Mouse (Mus musculus): ENCODE measurements around the gene Cryzl1. TPM values are rescaled to one million over a fixed set of nuclear protein-coding genes. Genes with fewer than 3 reads are reported as not detected.
A peak's percentile ranks its signal among the peaks of the same experiment; 100 is the strongest.
"Not testable (repeated sequence)": the region's sequence is repeated elsewhere in the genome, so short reads cannot be mapped to it uniquely, and the experiment has no call there.

Gene Cryzl1
- polyA plus RNA-seq, 1 experiment from 2014 or later, result 73.6 TPM

DNA sequence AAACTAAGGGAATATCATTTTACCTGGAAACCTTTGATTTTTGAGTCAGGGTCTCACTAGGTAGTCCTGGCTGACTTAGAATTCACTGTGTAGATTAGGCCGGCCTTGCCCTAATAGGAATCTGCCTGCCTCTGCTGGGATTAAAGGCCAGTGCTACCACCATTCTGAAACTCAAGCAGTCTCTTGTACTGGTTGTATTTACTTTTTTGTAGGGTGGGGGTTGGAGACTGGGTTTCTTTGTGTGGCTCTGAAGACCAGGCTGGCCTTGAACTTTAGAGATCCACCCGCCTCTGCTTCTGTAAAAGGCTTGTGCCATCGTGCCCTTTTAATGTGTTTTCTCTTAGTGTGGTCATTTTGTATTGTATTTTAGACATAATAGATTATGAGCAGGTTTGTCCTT, 79.5 kb downstream of the Cryzl1 start:
- H3K4me2 ChIP-seq (ENCODE audit: low read depth, low read length, severe bottlenecking), result peak overlapping the region; percentile 41
- WGBS, result 67% methylated on average over 3 of the region's 3 CpGs
- no peak overlapping the region; the same call in 1 of the 2 replicates for H3K9ac ChIP-seq (ENCODE audit: low read length)
- peaks cover 10% of the 10 kb centered on the region; the same call in 1 of the 2 replicates for H3K36me3 ChIP-seq (ENCODE audit: control insufficient read depth, insufficient read depth, low read length)
- H3K4me1 ChIP-seq (replicated peaks; ENCODE audit: control insufficient read depth, insufficient read depth, low read length), result no peaks in the 10 kb centered on the region
- H3K27ac ChIP-seq (ENCODE audit: low read depth, low read length), result no peak overlapping the region
- no peak for ATAC-seq (replicated peaks; ENCODE audit: low FRiP score)
- H3K27me3 ChIP-seq (ENCODE audit: control insufficient read depth, insufficient read depth, low read length), result no peaks in the 10 kb centered on the region
- no peak for DNase-seq (ENCODE audit: low spot score)
- H3K9me3 ChIP-seq (ENCODE audit: control insufficient read depth, low read length), result no peaks in the 10 kb centered on the region
- H3K4me3 ChIP-seq (ENCODE audit: low read depth, low read length), result peak overlapping the region; percentile 67

DNA sequence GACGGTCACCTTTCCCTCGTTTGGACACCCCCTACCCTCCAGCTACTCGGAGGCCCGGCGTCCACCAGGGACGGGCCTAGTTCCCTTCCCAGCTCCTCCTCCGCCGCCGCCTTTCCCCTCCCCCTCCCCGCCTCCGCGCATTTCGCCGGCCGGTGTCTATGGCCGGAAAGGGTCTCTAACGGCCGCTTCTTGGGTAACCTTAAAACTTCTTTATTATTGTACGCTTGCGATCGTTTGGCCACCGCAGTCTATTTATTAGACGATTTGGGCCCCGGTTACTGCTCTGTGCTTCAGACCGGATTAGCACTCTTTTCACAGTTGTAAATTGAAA, 80.6 kb downstream of the Cryzl1 start:
- DNase-seq (ENCODE audit: low spot score) (peak; percentile 90), ATAC-seq (replicated peaks; ENCODE audit: low FRiP score) (peak; percentile 77)
- peak overlapping the region; percentile 89; the same call in 1 of the 2 replicates for H3K27ac ChIP-seq (ENCODE audit: low read depth, low read length)
- peak overlapping the region; percentile 67 for H3K4me3 ChIP-seq (ENCODE audit: low read depth, low read length)
- H3K4me1 ChIP-seq (replicated peaks; ENCODE audit: control insufficient read depth, insufficient read depth, low read length), result no peaks in the 10 kb centered on the region
- WGBS, result under 1% methylated on average over 25 of the region's 25 CpGs
- no peaks in the 10 kb centered on the region for H3K27me3 ChIP-seq (ENCODE audit: control insufficient read depth, insufficient read depth, low read length)
- H3K9ac ChIP-seq (ENCODE audit: low read length), result peak overlapping the region; percentile 84
- peaks cover 8% of the 10 kb centered on the region; the same call in 1 of the 2 replicates for H3K36me3 ChIP-seq (ENCODE audit: control insufficient read depth, insufficient read depth, low read length)
- H3K9me3 ChIP-seq (ENCODE audit: control insufficient read depth, low read length), result no peaks in the 10 kb centered on the region
- H3K4me2 ChIP-seq (ENCODE audit: low read depth, low read length, severe bottlenecking), result peak overlapping the region; percentile 41

GRCm38 (mm10) chr16:91647461-91648219, 81.1 kb downstream of the Cryzl1 start, which contains the start of gene Son:
Gene Son, plus strand, starts transcription at chr16:91647506.
- Histone ChIP-seq H3K36me3 (ENCODE audit: control insufficient read depth, insufficient read depth, low read length) (peaks cover 8% of the 10 kb centered on the region; the same call in 1 of the 2 replicates), H3K4me1 (replicated peaks; ENCODE audit: control insufficient read depth, insufficient read depth, low read length) (no peaks in the 10 kb centered on the region), H3K4me3 (ENCODE audit: low read depth, low read length) (peak within 1 kb of the TSS; percentile 67), H3K27ac (ENCODE audit: low read depth, low read length) (peak within 1 kb of the TSS; percentile 95), H3K4me2 (ENCODE audit: low read depth, low read length, severe bottlenecking) (peak within 1 kb of the TSS; percentile 99), H3K9me3 (ENCODE audit: control insufficient read depth, low read length) (no peaks in the 10 kb centered on the region), H3K27me3 (ENCODE audit: control insufficient read depth, insufficient read depth, low read length) (no peaks in the 10 kb centered on the region), H3K9ac (ENCODE audit: low read length) (peak within 1 kb of the TSS; percentile 84)
- DNase-seq (ENCODE audit: low spot score) (peak; percentile 98), ATAC-seq (replicated peaks; ENCODE audit: low FRiP score) (peak; percentile 96)
- under 1% methylated on average over 69 of the region's 70 CpGs for WGBS

DNA sequence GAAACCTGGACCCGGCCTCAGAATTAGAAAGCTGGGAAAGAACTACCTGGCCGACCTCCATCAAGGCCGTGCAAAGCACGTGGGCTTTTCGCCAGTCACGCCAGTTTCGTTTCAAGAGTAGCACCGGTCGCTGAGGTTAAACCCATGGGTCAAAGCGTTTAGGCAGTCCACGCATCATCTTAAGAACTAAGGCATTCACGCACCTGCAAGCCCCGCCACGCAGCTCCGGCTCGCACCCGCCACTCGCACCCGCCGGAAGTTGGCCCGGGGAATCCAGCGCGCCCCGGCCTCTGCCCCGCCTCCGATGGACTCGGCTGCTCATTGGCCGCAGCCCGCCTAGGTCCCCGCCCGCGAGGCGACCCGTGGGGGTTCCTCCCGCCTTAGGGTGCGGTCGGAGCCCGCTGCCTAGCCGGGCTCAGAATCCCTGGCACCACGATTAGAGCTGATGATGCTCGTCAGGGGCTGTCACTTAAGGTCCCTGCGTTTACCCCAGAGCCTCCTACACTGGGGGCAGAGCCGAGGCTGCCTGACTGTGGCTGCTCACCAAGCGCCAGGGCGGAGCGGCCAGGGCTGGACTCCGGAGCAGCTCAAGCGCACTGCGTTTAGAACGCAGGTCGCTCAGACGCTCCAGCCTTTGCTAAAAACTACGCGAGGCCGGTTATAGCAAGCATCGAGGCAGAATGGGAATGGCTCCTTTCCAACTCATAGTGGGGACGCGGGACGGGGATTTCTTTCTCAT, 81.9 kb downstream of the Cryzl1 start, which contains the start of gene Gart:
TSS of gene Gart (minus strand) at position 272 of the 739 bp plus-strand sequence.
- under 1% methylated on average over 59 of the region's 59 CpGs for WGBS
- Histone ChIP-seq H3K4me1 (replicated peaks; ENCODE audit: control insufficient read depth, insufficient read depth, low read length) (no peaks in the 10 kb centered on the region), H3K36me3 (ENCODE audit: control insufficient read depth, insufficient read depth, low read length) (peaks cover 4% of the 10 kb centered on the region; the same call in 1 of the 2 replicates), H3K4me3 (ENCODE audit: low read depth, low read length) (peak within 1 kb of the TSS; percentile 67), H3K9me3 (ENCODE audit: control insufficient read depth, low read length) (no peaks in the 10 kb centered on the region), H3K4me2 (ENCODE audit: low read depth, low read length, severe bottlenecking) (peak within 1 kb of the TSS; percentile 99), H3K27ac (ENCODE audit: low read depth, low read length) (peak within 1 kb of the TSS; percentile 95), H3K9ac (ENCODE audit: low read length) (peak within 1 kb of the TSS; percentile 84), H3K27me3 (ENCODE audit: control insufficient read depth, insufficient read depth, low read length) (no peaks in the 10 kb centered on the region)
- ATAC-seq (replicated peaks; ENCODE audit: low FRiP score) (peak; percentile 91), DNase-seq (ENCODE audit: low spot score) (peak; percentile 96)

- Histone ChIP-seq H3K27ac (ENCODE audit: low read depth, low read length) (no peak overlapping the region; the same call in 1 of the 2 replicates), H3K9ac (ENCODE audit: low read length) (peak overlapping the region; percentile 58), H3K36me3 (ENCODE audit: control insufficient read depth, insufficient read depth, low read length) (peaks cover 2% of the 10 kb centered on the region; the same call in 1 of the 2 replicates), H3K4me2 (ENCODE audit: low read depth, low read length, severe bottlenecking) (peak overlapping the region; percentile 99), H3K4me1 (replicated peaks; ENCODE audit: control insufficient read depth, insufficient read depth, low read length) (no peaks in the 10 kb centered on the region), H3K9me3 (ENCODE audit: control insufficient read depth, low read length) (no peaks in the 10 kb centered on the region), H3K4me3 (ENCODE audit: low read depth, low read length) (peak overlapping the region; percentile 67), H3K27me3 (ENCODE audit: control insufficient read depth, insufficient read depth, low read length) (no peaks in the 10 kb centered on the region)
- WGBS, result 2% methylated on average over 11 of the region's 11 CpGs
- no peak for DNase-seq (ENCODE audit: low spot score)
- ATAC-seq (replicated peaks; ENCODE audit: low FRiP score), result no peak
Measured at GRCm38 (mm10) chr16:91645995-91646602, 82.7 kb downstream of the Cryzl1 start.

GRCm38 (mm10) chr16:91645420-91645819, 83.4 kb downstream of the Cryzl1 start:
- not testable (repeated sequence) for H3K9me3 ChIP-seq (ENCODE audit: control insufficient read depth, low read length); H3K4me3 ChIP-seq (ENCODE audit: low read depth, low read length); ATAC-seq (replicated peaks; ENCODE audit: low FRiP score); H3K27me3 ChIP-seq (ENCODE audit: control insufficient read depth, insufficient read depth, low read length); H3K9ac ChIP-seq (ENCODE audit: low read length); H3K4me1 ChIP-seq (replicated peaks; ENCODE audit: control insufficient read depth, insufficient read depth, low read length); DNase-seq (ENCODE audit: low spot score); H3K4me2 ChIP-seq (ENCODE audit: low read depth, low read length, severe bottlenecking); H3K27ac ChIP-seq (ENCODE audit: low read depth, low read length); H3K36me3 ChIP-seq (ENCODE audit: control insufficient read depth, insufficient read depth, low read length)
- WGBS, result no CpG with 5 or more reads among the region's 2 CpGs

DNA sequence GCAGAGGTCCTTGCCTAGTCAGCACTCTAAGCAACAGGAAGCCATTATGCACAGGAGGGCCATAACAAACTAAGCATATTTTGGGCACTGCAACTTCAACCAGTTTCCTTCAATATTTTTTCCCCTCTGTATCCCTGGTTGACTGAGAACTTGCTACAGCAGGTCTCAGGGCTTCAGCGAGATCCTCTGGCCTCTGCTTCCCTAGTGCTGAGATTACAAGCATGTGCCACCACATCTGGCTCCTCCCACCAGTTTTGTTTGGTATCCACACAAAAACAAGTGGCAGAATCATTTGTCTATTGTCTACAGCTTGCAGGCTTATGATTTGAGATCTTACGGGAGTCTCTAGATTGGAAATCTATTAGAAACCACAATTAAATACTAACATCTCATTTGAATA, 83.9 kb downstream of the Cryzl1 start:
- DNase-seq (ENCODE audit: low spot score) (no peak), ATAC-seq (replicated peaks; ENCODE audit: low FRiP score) (no peak)
- H3K4me3 ChIP-seq (ENCODE audit: low read depth, low read length), result no peak overlapping the region
- WGBS, result 77% methylated on average over 2 of the region's 2 CpGs
- H3K9ac ChIP-seq (ENCODE audit: low read length), result no peak overlapping the region
- no peak overlapping the region for H3K4me2 ChIP-seq (ENCODE audit: low read depth, low read length, severe bottlenecking)
- no peak overlapping the region for H3K27ac ChIP-seq (ENCODE audit: low read depth, low read length)
- no peaks in the 10 kb centered on the region for H3K4me1 ChIP-seq (replicated peaks; ENCODE audit: control insufficient read depth, insufficient read depth, low read length)
- H3K27me3 ChIP-seq (ENCODE audit: control insufficient read depth, insufficient read depth, low read length), result no peaks in the 10 kb centered on the region
- no peaks in the 10 kb centered on the region for H3K9me3 ChIP-seq (ENCODE audit: control insufficient read depth, low read length)
- H3K36me3 ChIP-seq (ENCODE audit: control insufficient read depth, insufficient read depth, low read length), result peaks cover 5% of the 10 kb centered on the region; the same call in 1 of the 2 replicates

DNA sequence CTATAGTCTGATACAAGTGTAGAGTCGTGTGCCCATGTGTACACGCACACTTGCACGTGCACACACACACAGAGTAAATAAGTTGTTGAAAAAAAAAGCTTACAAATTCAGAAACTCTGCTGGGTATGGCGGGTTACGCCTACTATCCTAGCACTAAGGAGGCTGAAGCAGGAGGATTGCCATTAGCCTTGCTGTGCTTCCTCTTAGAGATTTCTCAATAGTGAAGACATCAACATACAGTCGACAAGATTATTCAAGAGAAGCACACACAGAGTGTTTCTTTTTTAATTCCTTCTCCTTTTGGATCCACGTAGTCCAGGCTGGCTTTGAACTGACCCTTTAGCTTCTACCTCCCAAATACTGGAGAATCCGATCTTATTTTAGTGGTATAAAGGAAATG, 88.6 kb downstream of the Cryzl1 start:
- Histone ChIP-seq H3K9ac (ENCODE audit: low read length) (no peak overlapping the region), H3K4me2 (ENCODE audit: low read depth, low read length, severe bottlenecking) (no peak overlapping the region), H3K27ac (ENCODE audit: low read depth, low read length) (no peak overlapping the region), H3K36me3 (ENCODE audit: control insufficient read depth, insufficient read depth, low read length) (peaks cover 18% of the 10 kb centered on the region), H3K4me3 (ENCODE audit: low read depth, low read length) (no peak overlapping the region), H3K9me3 (ENCODE audit: control insufficient read depth, low read length) (no peaks in the 10 kb centered on the region), H3K4me1 (replicated peaks; ENCODE audit: control insufficient read depth, insufficient read depth, low read length) (no peaks in the 10 kb centered on the region), H3K27me3 (ENCODE audit: control insufficient read depth, insufficient read depth, low read length) (no peaks in the 10 kb centered on the region)
- WGBS, result 93% methylated on average over 8 of the region's 8 CpGs
- no peak for ATAC-seq (replicated peaks; ENCODE audit: low FRiP score)
- DNase-seq (ENCODE audit: low spot score), result no peak
